Mouse (Mus musculus) testis, adult 10 weeks (tissue): ENCODE results near the gene Abhd2. TPM values are rescaled to one million over a fixed set of nuclear protein-coding genes. Genes with fewer than 3 reads are reported as not detected.

Experiments
- polyA plus RNA-seq: library from polyadenylated mRNA; stranded (reverse); fragments of 350-450 nt; fragmentation: Illumina TruSeq; extraction: RNeasy Lipid Tissue Mini Kit (QIAGEN cat#74804); gene quantifications from one replicate; pipeline ENCODE4 v1.2.3, GENCODE M21; 2014; ENCODE audit warnings: low read depth, low replicate concordance

The Abhd2 gene
- polyA plus RNA-seq: 20.4 TPM

GRCm38 (mm10) chr7:79272789-79273718 lies at the start of gene Abhd2:
Gene Abhd2 (plus strand): TSS chr7:79273199.

GRCm38 (mm10) chr7:79386422-79387133 lies 113.6 kb downstream of the Abhd2 start, which contains the start of gene Rlbp1:
Gene Rlbp1 (minus strand): TSS chr7:79387048.

GRCm38 (mm10) chr7:79391883-79392649 lies 119.1 kb downstream of the Abhd2 start, which contains the start of gene Fanci:
Gene Fanci (plus strand): TSS chr7:79391929.

Other genes starting within 250 kb of the Abhd2 start
- 0.15 TPM for gene Acan, start 219.7 kb upstream of the Abhd2 start, polyA plus RNA-seq
- gene Hapln3, start 142.2 kb upstream of the Abhd2 start, polyA plus RNA-seq: 0.15 TPM
- gene Mfge8, start 124.1 kb upstream of the Abhd2 start, polyA plus RNA-seq: 2.1 TPM
- 0.46 TPM for gene Rlbp1, start 113.8 kb downstream of the Abhd2 start, polyA plus RNA-seq
- gene Fanci, start 118.7 kb downstream of the Abhd2 start, polyA plus RNA-seq: 12.9 TPM
- 63.3 TPM for gene Polg, start 193.2 kb downstream of the Abhd2 start, polyA plus RNA-seq